Mouse (Mus musculus) lung, adult 2 months (tissue): ENCODE measurements around the gene AI182371.

ENCODE experiments used
- CTCF ChIP-seq: fragments of 200-500 bp; IDR thresholded peaks from 2 replicates; pipeline ENCODE4 v1.5.1; 2011; ENCODE audit warnings: mild to moderate bottlenecking, low read length, control low read depth; ENCODE audit not compliant: insufficient read depth
- POLR2A ChIP-seq: fragments of 200-500 bp; IDR thresholded peaks from 2 replicates; pipeline ENCODE4 v1.6.1; 2011; ENCODE audit warnings: low read depth, mild to moderate bottlenecking, control low read depth, low read length, borderline replicate concordance; ENCODE audit errors: extremely low read depth

GRCm38 (mm10) chr2:35124716-35125115 lies 23.4 kb upstream of the AI182371 start:
- TF ChIP-seq POLR2A (no peak), CTCF (peak; percentile 14; the same call in 1 of the 2 replicates)
